Mouse (Mus musculus) ES-Bruce4 (cell line): ENCODE measurements around the gene Sox30.

Source experiments
- CTCF ChIP-seq: IDR thresholded peaks from one replicate; pipeline ENCODE4 v1.8.1; 2011; ENCODE audit warnings: low read depth, low read length
- POLR2A ChIP-seq: IDR thresholded peaks from one replicate; pipeline ENCODE4 v1.8.1; 2011; ENCODE audit warnings: low read length; ENCODE audit not compliant: insufficient read depth

DNA sequence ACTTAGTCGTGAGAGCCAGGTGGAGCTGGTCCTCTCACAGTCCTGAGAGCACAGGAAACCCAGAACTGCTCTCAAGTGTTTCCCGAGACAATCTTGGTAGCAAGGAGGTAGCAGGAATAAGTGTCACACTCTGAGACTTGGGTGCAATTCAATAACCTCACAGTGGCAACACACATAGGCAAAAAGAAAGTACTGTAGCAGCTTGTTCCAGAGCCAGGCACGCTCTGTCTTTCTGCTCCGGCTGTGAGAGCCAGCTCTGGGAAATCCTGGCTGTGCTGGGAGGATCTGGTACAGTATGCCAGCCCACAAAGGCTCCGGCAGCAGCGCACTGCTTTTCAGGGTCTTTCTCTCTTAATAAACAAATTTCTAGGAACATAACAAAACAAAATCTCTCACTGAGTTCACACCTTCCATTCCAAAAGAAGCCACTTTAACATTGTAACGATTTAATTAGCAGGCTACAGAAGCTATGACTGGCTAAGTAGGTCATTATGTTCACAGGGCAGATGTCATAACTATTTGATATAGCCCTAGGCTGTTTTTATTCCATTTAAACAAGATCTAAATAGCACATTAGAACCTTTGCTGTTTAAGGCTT, 36.9 kb upstream of the Sox30 start:
- no peak for TF ChIP-seq CTCF
- no peak for TF ChIP-seq POLR2A
